Mouse (Mus musculus): ENCODE results near the gene Acer1. TPM values are rescaled to one million over a fixed set of nuclear protein-coding genes. Genes with fewer than 3 reads are reported as not detected.

The Acer1 gene
- polyA plus RNA-seq, 1 experiment, result not detected

DNA sequence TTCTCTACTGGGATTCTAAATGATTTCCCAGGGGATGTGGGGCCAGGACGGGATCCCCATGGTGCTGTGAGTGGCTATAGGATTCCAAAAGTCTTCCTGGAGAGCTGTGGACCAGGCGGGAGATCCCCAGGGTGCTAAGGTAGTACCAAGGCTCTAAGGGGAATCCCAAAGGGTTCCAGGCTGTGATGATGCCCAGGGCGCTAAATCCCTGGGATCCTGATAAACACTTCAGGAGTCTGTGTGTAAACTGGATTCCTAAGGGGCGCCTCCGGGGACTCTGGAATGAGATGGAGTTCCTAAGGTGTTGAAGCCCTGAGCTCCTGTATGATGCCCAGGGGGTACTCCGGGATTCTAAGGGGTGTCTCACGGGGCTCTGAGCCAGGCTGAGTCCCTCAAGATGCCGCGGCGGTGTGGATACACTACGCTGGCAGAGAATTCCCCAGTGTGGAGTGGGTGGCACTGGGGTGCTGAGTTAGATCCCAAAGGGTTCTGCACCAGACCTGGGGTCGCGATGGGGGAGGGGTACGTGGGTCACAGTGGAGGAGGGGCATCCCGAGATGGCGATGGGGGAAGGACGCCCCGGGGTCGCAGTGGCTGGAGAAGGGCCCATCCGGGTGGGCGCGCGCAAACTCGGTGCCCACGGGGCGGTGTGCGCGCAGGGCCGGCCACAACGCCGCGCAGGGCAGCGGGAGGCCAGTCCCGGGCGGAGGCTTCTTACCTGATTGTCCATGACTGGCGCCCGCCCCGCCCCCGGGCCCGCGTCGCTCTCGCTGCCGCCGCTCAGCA lies 47.2 kb downstream of the Acer1 start:
- TF ChIP-seq GATA1 (IDR thresholded peaks at IDR 0.05; ENCODE audit: low read length), result no peak

DNA sequence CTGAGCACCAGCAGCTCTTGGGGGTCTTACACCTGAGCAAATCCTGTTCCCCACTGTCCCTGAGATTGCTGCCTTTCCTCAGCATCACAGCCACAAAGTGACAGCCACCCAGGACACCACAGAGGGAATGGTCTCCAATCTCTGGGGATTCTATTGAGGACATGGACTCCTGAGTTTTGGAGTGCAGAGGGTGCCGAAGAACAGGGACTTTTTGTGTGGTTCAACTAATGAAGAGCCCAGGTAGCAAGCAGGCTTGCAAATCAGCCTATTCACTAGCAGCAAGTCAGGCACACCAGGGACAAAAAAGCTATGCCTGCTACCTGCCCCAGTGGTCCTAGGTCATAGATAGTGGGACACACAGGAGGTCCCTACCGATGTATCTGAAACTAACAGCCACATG lies 48.5 kb downstream of the Acer1 start:
- TF ChIP-seq GATA1 (IDR thresholded peaks at IDR 0.05; ENCODE audit: low read length), result no peak

DNA sequence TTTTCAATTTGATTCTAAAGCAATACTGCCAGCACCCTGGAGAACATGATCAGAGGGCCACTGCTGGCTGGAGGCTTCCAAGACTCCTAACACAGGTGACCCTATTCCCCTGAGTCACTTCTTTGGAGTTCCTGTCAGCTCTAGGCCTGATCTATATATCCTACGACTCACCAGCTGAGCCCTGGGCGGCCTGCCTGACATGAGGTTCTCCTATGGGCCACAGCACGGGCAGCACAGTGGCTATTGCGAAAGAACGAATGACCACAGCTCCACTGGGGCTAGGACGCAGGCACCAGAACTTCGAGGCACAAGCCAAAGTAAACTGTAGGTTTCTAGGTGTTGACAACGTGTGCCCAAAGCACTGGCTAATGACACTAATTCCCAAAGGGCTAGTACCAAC lies 51.9 kb downstream of the Acer1 start:
- no peak for TF ChIP-seq GATA1 (IDR thresholded peaks at IDR 0.05; ENCODE audit: low read length)

DNA sequence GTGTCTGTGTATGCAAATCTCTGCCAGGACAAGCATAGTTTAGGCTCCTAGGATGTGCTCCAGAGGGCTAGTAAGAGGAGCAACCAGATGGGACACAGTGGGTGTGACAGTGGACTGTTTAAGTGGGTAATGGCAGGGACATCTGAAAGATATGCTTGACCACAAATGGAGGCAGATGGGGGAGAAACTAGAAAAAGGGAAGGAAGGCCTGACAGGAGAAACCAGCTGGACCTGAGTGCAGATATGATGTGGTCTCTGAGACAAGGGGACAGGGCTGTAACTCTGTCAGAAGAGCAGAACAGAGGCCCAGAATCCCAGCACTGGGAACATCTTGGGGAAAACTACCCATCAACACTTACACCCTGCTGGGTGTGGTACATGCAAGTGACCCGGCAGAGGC lies 52.4 kb downstream of the Acer1 start:
- no peak for TF ChIP-seq GATA1 (IDR thresholded peaks at IDR 0.05; ENCODE audit: low read length)

DNA sequence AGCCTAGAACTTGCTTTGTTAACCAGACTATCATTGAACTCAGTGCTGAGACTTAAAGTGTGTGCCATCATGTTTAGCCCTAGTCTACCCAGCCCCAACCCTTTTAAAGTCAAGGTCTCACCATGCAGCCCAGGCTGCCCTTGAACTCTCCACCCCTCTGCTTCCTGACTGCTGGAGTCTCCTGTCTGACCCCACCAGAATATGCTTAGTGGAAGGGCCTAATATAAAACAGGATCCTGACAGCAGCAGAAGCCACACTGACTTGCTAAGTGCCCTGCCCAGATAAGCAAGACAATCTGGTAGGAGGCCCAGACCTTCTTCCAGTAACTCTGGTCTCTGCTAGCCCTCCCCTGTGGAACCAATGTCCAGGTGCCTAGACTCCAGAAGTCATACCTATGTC lies 52.8 kb downstream of the Acer1 start:
- no peak for TF ChIP-seq GATA1 (IDR thresholded peaks at IDR 0.05; ENCODE audit: low read length)

DNA sequence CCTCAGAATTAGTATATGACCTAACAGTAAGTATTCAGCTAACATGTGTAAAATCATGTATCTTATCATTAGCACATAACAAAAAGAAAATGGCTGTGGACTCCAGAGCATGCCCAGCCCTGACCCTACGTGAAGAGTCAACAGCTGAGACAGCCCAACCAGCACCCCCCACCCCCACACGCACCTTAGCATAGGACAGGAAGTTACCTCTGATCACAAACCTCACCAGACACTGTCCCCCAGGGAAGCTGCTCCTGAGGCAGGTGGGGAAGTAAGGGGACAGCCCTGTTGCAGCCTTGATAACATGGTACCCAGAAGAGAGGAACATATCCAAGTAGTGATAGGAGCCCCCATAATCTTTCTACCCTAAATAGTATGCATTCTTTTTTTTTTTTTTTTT lies 55.9 kb downstream of the Acer1 start:
- no peak for TF ChIP-seq GATA1 (IDR thresholded peaks at IDR 0.05; ENCODE audit: low read length)

DNA sequence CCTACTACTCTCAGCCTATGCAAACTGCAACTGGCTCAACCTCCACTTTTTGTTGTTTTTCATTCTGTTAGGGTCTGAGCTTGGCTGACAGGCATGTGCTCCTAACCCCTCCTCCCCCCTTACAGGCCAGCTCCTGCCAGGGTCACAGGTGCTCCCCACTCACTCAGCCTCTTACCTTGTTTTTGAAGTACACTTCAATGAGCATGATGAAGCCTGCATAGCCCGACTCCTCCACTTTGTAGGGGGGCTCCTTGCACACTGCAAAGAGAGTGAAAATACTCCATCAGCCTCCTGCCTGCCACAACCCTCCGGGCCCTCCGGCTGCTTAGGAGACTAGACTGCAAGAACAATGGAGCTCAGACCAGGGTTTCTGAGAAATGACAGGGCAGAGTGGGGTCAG lies 62.2 kb downstream of the Acer1 start:
- TF ChIP-seq GATA1 (IDR thresholded peaks at IDR 0.05; ENCODE audit: low read length), result no peak

DNA sequence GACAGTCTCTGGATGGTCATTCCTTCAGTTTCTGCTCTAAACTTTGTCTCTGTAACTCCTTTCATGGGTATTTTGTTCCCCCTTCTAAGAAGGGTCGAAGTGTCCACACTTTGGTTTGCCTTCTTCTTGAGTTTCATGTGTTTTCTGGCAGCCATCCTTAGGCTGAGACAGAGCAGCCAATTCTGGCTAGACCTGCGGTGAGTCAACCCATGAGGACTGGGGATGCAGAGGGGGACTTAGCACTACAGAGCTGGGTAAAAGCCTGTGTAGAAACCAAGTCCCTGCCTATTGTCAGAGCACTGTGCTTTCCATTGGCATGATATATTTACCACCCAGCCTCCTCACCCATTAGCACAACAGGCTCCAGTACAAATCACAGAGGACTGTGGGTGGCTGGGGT lies 64.8 kb downstream of the Acer1 start:
- no peak for TF ChIP-seq GATA1 (IDR thresholded peaks at IDR 0.05; ENCODE audit: low read length)

DNA sequence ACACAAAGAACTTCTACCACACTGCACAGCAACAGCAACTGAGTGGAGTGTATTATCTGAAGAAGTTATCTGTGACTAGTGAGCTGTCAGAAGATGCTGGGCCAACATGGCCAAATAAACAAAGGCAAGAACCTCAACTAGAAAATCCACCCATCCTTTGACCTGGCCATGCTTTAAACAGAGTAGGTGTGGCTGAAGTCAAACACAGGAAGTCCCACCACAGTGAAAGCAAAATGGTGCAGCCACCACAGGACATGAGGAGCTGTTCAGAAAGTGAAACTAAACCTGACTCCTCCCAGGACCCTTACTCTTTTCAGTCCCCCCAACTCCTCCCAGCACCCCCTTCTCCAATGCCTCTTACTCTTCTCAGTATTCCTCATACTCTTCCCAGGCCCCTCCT lies 68.5 kb downstream of the Acer1 start:
- no peak for TF ChIP-seq GATA1 (IDR thresholded peaks at IDR 0.05; ENCODE audit: low read length)

DNA sequence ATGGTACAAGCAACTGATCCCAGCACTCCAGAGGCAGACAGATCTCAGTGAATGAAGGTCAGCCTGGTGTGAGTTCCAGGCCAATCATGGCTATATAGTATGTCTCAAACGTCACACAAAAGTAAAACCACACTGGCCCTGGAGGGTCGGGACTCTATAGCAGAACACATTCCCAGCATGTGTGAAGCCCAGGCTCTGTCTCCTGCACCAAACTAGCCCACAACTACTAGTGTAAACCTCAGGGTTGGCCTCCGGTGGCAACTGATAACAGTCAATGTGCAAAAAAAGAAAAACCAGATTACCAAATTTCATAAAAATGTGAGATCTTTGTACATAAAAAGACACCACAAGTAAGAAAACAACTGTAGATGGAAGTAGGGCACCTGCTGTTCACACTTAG lies 68.9 kb downstream of the Acer1 start:
- TF ChIP-seq GATA1 (IDR thresholded peaks at IDR 0.05; ENCODE audit: low read length), result no peak

DNA sequence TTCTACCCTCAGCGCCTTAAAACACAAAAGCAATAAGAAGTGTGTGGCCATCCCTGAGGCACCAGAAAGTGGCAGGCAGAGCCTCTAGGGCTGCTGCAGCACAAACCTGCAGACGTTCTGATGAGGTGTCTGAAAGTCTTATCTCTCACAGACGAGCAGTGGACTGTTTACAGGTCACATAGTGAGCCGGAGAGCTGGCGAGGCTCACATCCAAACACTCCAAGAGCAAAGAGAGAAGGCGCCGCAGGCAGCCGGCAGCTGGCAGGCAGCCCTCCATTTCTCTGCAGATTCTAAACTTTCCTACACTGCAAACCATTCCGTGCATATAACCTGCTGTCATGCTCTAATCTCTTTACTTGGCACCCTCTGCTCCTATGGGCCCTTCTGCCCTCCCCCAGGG lies 74.0 kb downstream of the Acer1 start:
- TF ChIP-seq GATA1 (IDR thresholded peaks at IDR 0.05; ENCODE audit: low read length), result no peak

DNA sequence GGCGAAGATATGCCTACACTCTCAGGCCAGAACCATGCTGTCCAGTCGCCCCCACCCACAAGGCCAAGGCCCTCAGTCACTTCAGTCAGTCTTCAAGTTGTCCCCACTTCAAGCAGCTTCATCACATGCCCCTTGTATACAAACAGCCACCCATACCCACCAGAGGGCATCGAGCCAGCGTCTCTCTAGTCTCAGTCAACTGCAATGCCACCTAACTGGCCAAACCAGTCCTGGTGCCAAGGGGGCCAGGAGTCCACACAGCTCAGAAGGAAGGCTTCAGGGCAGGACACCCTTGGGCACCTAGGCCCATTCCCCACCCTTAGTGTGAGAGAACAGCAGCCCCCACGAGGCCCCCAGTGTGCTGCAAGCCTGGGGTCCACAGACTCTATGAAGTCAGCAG lies 74.8 kb downstream of the Acer1 start:
- no peak for TF ChIP-seq GATA1 (IDR thresholded peaks at IDR 0.05; ENCODE audit: low read length)

DNA sequence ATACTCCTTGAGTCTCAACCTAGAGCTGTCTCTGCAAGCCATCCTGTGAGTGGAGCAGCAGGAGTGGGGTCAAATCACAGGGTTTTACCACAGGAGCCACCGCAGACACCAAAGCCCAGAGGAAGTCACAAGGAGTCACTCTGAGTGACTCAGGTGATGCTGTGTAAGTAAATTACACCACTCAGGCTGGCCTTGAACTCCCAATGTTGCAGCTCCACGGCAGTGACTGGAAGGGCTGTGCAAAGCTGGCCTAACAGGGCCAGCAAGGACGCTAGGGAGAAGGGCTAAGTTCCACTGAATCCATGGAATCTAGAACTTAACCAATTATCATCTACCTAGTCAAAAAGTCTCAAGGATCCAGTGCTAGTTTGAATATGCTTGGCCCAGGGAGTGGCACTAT lies 75.8 kb downstream of the Acer1 start:
- no peak for TF ChIP-seq GATA1 (IDR thresholded peaks at IDR 0.05; ENCODE audit: low read length)

Other genes with a start within 250 kb of the Acer1 start
- not detected in 2 replicates for gene Nrtn, start 224.6 kb downstream of the Acer1 start, polyA plus RNA-seq (2012)
- gene Dus3l, start 217.4 kb downstream of the Acer1 start, polyA plus RNA-seq (2012), result 61.6 and 67.0 TPM in 2 replicates
- gene Prr22, start 211.9 kb downstream of the Acer1 start, polyA plus RNA-seq (2012), result 3.0 and 3.4 TPM in 2 replicates
- 27.4 and 31.2 TPM in 2 replicates for gene Rfx2, start 151.1 kb downstream of the Acer1 start, polyA plus RNA-seq (2012)
- gene Acsbg2, start 107.7 kb downstream of the Acer1 start, polyA plus RNA-seq (2012), result not detected in 2 replicates
- gene 1700061G19Rik, start 106.6 kb downstream of the Acer1 start, polyA plus RNA-seq (2012), result not detected in 2 replicates
- gene Mllt1, start 46.7 kb downstream of the Acer1 start, polyA plus RNA-seq (2012), result 76.7 and 99.5 TPM in 2 replicates
- gene Clpp, start 8.2 kb upstream of the Acer1 start, polyA plus RNA-seq (2012), result 185 and 272 TPM in 2 replicates
- gene Alkbh7, start 15.2 kb upstream of the Acer1 start, polyA plus RNA-seq (2012), result 51.6 and 80.9 TPM in 2 replicates
- not detected in 2 replicates for gene Pspn, start 17.9 kb upstream of the Acer1 start, polyA plus RNA-seq (2012)
- gene Gtf2f1, start 29.2 kb upstream of the Acer1 start, polyA plus RNA-seq (2012), result 210 and 212 TPM in 2 replicates
- 0.04 TPM in 1 of 2 replicates, not detected in the other for gene Gm17949, start 29.3 kb upstream of the Acer1 start, polyA plus RNA-seq (2012)
- 202 and 209 TPM in 2 replicates for gene Khsrp, start 49.4 kb upstream of the Acer1 start, polyA plus RNA-seq (2012)
- gene Slc25a41, start 59.5 kb upstream of the Acer1 start, polyA plus RNA-seq (2012), result not detected in 2 replicates
- 0.12 and 0.19 TPM in 2 replicates for gene Crb3, start 77.0 kb upstream of the Acer1 start, polyA plus RNA-seq (2012)
- 22.4 and 24.4 TPM in 2 replicates for gene Slc25a23, start 77.7 kb upstream of the Acer1 start, polyA plus RNA-seq (2012)
- gene Dennd1c, start 96.4 kb upstream of the Acer1 start, polyA plus RNA-seq (2012), result 4.7 and 5.7 TPM in 2 replicates
- not detected in 2 replicates for gene Tubb4a, start 105.7 kb upstream of the Acer1 start, polyA plus RNA-seq (2012)
- gene Tnfsf9, start 123.2 kb upstream of the Acer1 start, polyA plus RNA-seq (2012), result 1.8 and 2.5 TPM in 2 replicates
- gene Cd70, start 167.7 kb upstream of the Acer1 start, polyA plus RNA-seq (2012), result not detected in 2 replicates
- not detected in 2 replicates for gene Tnfsf14, start 212.1 kb upstream of the Acer1 start, polyA plus RNA-seq (2012)
- not detected in 2 replicates for gene C3, start 246.0 kb upstream of the Acer1 start, polyA plus RNA-seq (2012)